Mouse (Mus musculus): ENCODE data around the gene Spink2.
"Not testable (repeated sequence)": the region's sequence is repeated elsewhere in the genome, so short reads cannot be mapped to it uniquely, and the experiment has no call there.

Gene Spink2

DNA sequence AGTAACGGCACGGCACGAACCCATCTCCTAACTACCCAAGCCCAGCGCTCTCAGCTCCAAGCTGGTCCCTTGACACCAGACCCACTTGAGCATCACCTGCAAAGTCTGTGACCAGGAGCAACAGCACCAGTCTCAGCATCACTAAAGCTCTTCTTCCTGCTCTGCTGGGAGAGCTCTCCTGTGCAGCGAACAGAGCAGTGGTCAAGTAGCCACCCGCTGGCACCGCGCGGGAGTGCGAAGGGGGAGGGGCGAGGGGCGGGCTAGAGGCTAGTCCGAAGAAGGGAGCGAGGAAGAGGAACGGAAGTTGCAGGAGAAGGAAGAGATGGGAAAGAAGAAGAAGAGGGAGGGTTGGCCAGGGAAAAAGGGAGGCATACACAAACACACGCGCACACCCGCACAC lies at the start of gene Spink2:
Gene Spink2, minus strand, starts transcription at position 236 of the 400 bp plus-strand sequence.
- in situ Hi-C loops (cut with MboI, MseI), result loop anchor here (10.0 kb wide), 1 partner anchor 326 kb away; no protein-coding TSS in a partner anchor

DNA sequence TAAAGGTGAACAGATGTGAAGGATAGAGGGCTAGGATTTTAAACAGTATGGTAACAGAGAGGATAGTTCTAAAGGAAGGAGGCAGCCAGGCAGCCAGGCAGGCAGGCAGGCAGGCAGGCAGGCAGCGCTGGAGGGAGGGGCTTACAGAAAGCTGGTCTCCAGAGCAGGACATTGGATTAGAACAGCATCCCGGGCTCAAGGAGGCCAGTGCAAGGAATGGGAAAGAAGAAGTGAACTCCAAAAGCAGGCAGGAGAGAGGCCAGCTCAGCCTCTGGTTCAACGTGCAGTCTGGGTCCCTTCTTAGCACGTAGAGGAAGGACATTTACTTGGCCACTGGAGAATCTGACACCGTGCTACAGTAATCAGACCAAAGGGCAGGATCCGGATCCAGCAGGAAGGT lies 48.9 kb upstream of the Spink2 start:
- in situ Hi-C loops (cut with MboI, MseI), result no loop called here

DNA sequence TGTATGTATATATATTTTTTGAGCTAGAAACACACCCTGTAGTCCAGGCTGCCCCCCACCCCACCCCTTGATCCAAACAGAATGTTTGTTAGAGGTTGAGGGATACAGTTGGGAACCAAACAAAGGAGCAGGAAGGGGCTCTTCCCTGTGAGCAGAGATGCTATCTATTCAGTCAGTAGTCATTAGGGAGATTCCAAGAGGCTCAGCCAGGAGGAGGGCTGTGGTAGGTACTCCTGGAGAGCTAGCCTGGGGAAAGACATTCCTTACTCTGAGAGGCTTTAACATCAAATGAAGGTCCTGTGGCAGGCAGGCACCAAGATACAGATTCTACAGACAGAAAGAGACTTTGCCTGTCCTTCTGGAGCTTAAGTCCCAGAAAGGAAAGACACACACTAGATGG lies 48.0 kb upstream of the Spink2 start:
- in situ Hi-C loops (cut with MboI, MseI), result no loop called here

- in situ Hi-C loops (cut with MboI, MseI), result no loop called here
Measured at GRCm38 (mm10) chr5:77257603-77258002, 46.3 kb upstream of the Spink2 start.

- in situ Hi-C loops (cut with MboI, MseI), result no loop called here
Measured at GRCm38 (mm10) chr5:77254402-77254801, 43.1 kb upstream of the Spink2 start.

- in situ Hi-C loops (cut with MboI, MseI), result no loop called here
Measured at GRCm38 (mm10) chr5:77253154-77253553, 41.9 kb upstream of the Spink2 start.

- in situ Hi-C loops (cut with MboI, MseI), result no loop called here
Measured at GRCm38 (mm10) chr5:77252115-77252827, 41.0 kb upstream of the Spink2 start.

DNA sequence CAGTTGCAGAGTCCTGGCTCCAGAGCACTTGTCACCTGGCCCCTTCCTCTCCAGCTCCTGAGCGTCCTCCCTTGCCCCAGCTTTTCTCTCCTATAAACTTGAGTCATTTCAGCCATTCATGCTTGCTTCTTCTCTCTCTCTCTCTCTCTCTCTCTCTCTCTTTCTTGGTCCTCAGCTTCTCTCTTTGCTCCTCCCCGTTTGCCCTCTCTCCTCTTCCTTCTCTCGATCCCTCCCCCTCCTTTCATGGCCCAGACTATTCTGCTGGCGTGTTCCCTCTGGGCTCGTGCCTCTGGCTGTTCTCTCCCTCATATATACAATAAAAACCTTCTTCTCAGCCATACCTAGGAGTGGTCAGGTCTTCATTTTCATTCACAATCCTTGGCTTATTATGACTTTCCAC lies 40.4 kb upstream of the Spink2 start:
- in situ Hi-C loops (cut with MboI, MseI), result no loop called here

DNA sequence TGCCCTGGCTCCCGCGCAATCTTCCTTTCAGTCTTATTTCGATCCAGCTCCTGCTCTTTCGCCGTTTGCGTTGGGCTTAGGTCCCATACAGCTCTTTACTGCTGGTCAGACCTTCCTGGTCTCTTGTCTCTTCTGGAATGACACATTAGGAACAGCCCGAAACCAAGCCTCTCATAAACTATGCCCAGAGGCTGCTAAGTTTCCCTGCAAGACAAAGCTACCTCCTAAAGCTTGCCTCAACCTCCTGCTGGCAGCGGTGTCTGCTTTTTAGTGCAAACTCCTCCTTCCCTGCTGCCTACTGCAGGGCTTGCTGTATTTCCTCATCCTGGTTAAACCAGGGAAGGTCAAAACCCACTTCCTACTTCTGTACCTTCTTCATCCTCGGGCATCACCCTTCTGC lies 38.8 kb upstream of the Spink2 start:
- in situ Hi-C loops (cut with MboI, MseI), result no loop called here

GRCm38 (mm10) chr5:77245787-77246671 lies 34.8 kb upstream of the Spink2 start:
- in situ Hi-C loops (cut with MboI, MseI), result no loop called here

DNA sequence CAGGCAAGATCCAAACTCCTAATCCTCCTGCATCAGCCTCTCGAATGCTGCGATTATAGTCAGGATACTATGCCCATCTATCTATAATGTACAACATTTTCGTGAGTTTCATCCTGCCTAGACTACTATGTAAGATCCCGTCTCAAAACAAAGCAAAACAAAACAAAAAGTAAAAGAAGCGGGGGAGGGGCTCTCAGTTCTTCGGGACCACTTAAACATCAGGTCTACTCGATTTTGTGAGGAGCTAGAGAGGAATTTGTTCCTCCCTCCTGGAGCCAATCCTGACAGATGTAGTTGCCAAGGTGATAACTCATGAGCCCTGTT lies 34.2 kb upstream of the Spink2 start:
- in situ Hi-C loops (cut with MboI, MseI), result no loop called here

- in situ Hi-C loops (cut with MboI, MseI), result no loop called here
Measured at GRCm38 (mm10) chr5:77244331-77244987, 33.2 kb upstream of the Spink2 start.

- in situ Hi-C loops (cut with MboI, MseI), result no loop called here
Measured at GRCm38 (mm10) chr5:77237104-77237503, 25.8 kb upstream of the Spink2 start.

DNA sequence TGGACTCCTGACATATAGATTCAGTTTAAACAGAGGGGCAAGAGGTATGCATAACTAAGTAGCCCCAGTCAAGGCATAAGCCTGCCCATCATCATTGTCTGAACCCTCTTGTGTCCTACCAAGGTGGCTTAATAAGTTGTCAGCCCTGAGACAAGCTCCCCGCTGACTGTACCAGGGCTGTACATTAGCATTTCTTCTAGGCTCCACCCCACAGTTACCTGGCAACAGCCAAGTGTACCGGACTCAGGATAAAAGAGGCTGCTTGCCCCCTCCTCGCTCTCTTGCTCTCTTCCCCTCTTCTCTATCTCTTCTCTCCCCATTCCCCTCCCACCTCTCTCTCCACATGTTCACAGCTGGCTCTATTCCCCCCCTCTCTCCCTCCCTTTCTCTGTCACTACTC lies 23.6 kb upstream of the Spink2 start:
- in situ Hi-C loops (cut with MboI, MseI), result no loop called here

- in situ Hi-C loops (cut with MboI, MseI), result not testable (repeated sequence)
Measured at GRCm38 (mm10) chr5:77231863-77232262, 20.6 kb upstream of the Spink2 start.

GRCm38 (mm10) chr5:77228986-77229385 lies 17.7 kb upstream of the Spink2 start:
- in situ Hi-C loops (cut with MboI, MseI), result no loop called here

DNA sequence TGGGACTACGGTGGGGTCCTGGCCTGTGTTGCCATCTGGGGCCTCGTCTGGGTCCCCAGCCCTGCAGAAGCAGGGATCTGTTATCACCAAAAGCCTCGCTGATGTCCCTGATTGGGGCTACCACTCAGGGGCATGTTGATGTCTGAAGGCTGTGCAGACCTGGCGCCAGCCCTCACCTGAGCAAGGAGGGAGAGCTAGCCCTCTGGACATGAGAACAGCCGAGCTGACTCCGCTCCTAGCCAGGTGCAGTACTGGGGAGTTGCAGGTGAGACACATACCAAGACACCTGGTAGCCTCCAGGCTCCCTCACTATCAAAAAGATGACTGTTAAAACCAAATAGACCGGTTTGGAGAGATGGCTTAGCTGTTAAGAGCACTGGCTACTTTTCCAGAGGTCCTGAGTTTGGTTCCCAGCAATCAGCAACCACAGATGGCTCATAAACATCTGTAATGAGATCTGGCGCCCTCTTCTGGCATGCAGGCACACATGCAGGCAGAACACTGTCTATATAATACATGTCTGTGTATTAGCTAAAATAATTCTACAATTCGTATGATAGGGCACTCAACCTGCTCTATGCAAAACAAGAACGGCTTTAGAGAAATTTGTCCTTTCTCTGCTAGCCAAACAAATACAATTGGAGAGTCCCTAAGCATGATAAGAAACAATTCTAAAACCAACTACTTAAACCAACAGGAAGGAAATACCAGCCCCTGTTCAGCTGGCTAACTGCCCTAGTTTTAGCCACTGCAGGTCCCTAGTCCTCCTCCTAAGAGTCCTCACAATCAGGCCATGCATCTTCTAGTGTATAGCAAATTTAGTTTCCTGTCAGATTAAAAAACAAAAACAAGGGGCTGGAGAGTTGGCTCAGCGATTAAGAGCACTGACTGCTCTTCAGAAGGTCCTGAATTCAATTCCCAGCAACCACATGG lies 12.0 kb upstream of the Spink2 start:
- in situ Hi-C loops (cut with MboI, MseI), result no loop called here

GRCm38 (mm10) chr5:77217724-77218123 lies 6.5 kb upstream of the Spink2 start:
- in situ Hi-C loops (cut with MboI, MseI), result loop anchor here (10.0 kb wide), 1 partner anchor 333 kb away; no protein-coding TSS in a partner anchor

GRCm38 (mm10) chr5:77217211-77217610 lies 5.9 kb upstream of the Spink2 start:
- in situ Hi-C loops (cut with MboI, MseI), result loop anchor here (10.0 kb wide), 1 partner anchor 332 kb away; no protein-coding TSS in a partner anchor

- in situ Hi-C loops (cut with MboI, MseI), result no loop called here
Measured at GRCm38 (mm10) chr5:77206134-77206533, 5.1 kb downstream of the Spink2 start.

- in situ Hi-C loops (cut with MboI, MseI), result no loop called here
Measured at GRCm38 (mm10) chr5:77202238-77202637, 9.0 kb downstream of the Spink2 start.

Measured in T-helper 1 cell (primary cell).